Mouse (Mus musculus): ENCODE results near the gene Hebp1.

- no peak for TF ChIP-seq CTCF (IDR thresholded peaks at IDR 0.05; ENCODE audit: low read depth)
- no peak for TF ChIP-seq EP300 (IDR thresholded peaks at IDR 0.05; ENCODE audit: low read depth)
Observed at GRCm38 (mm10) chr6:135149722-135150121, 48.1 kb downstream of the Hebp1 start.
